Mouse (Mus musculus): ENCODE measurements around the gene Gda. TPM values are rescaled to one million over a fixed set of nuclear protein-coding genes. Genes with fewer than 3 reads are reported as not detected.

Gda gene
- 0.13 TPM in 1 of 2 replicates, not detected in the other for polyA plus RNA-seq (2014; fragmentation: Nextera tagmentation; extraction: Ambion mirVana)

DNA sequence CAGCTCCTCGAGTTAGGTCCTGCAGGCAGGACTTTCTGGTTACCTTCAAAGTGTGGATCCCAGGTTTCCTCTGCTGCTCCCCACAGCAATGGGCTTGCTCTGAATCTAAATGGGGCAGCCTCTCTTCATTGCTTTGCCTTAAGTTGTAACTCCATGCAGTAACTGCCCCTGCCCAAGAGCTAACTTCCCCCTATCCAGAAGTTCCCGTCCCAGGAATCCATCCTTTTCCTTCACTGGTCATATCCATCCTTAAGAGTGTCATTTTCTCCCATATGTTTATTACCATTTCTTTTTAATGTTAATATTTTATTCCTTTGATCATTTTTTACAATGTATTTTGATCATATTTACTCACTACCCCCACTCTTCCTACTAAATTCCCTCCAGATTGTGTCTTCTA, at the start of gene Gda:
Gene Gda (minus strand): TSS at position 101 of the 400 bp plus-strand sequence.
- Histone ChIP-seq H3K27ac (replicated peaks; ENCODE audit: low read depth, low read length) (no peak within 1 kb of the TSS), H3K4me3 (ENCODE audit: low read depth, low read length) (peak within 1 kb of the TSS; percentile 42), H3K27me3 (ENCODE audit: control insufficient read depth, insufficient read depth, low read length) (peaks cover 6% of the 10 kb centered on the region; the same call in 1 of the 2 replicates), H3K9me3 (replicated peaks; ENCODE audit: control insufficient read depth, low read length) (no peaks in the 10 kb centered on the region), H3K9ac (replicated peaks; ENCODE audit: low read length) (peak within 1 kb of the TSS; percentile 13; the same call in 1 of the 2 replicates), H3K4me1 (ENCODE audit: control insufficient read depth, insufficient read depth, low read length) (no peaks in the 10 kb centered on the region), H3K36me3 (replicated peaks; ENCODE audit: control insufficient read depth, insufficient read depth, low read depth, low read length) (no peaks in the 10 kb centered on the region), H3K4me2 (ENCODE audit: low read depth, low read length) (peak within 1 kb of the TSS; percentile 90)
- no peak for DNase-seq (ENCODE audit: low spot score)
- ATAC-seq (replicated peaks; ENCODE audit: insufficient number of reproducible peaks, low FRiP score, low TSS enrichment, low read depth): no peak
- WGBS: 70% methylated on average over 2 of the region's 2 CpGs

DNA sequence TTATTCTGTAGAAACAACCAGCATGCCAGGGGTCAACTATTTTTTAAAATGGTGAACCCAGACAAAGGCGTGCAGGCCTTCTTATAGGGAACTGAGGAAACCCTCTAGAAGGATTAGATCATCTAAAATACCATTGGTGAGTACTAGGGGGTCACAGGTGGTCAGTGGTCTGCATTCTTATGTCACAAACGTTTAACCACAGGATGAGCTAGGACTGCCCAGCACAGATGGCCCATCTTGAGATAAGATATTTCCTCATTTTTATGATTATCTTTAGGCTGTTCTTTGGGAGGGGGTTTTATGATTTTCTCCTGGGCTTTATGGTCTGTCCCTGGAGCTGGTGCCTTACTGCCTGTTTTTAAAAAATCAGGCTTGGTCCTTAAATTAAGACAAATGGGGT, 47.0 kb upstream of the Gda start:
- H3K9me3 ChIP-seq (replicated peaks; ENCODE audit: control insufficient read depth, low read length): no peaks in the 10 kb centered on the region
- 81% methylated on average over 2 of the region's 2 CpGs for WGBS
- H3K27me3 ChIP-seq (ENCODE audit: control insufficient read depth, insufficient read depth, low read length): no peaks in the 10 kb centered on the region

DNA sequence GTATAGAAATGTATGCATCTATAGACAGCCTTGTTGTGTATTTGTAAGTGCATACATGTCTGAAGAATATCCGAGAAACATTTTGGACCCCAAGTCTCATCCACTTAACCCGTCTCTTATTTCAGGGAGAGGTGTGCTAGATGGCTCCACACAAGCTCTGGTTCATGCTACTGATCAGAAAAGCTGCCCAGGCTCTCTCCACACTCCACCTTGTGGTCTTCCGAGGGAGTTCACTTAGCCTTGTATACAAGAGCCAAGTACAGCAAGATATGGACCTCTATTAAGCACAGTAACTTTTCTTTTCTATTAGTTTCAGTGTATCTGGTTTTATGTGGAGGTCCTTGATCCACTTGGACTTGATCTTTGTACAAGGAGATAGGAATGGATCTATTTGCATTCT, 36.9 kb upstream of the Gda start:
- H3K4me2 ChIP-seq (ENCODE audit: low read depth, low read length): no peak overlapping the region
- H3K27me3 ChIP-seq (ENCODE audit: control insufficient read depth, insufficient read depth, low read length): no peaks in the 10 kb centered on the region
- H3K4me1 ChIP-seq (ENCODE audit: control insufficient read depth, insufficient read depth, low read length): no peaks in the 10 kb centered on the region
- H3K9ac ChIP-seq (replicated peaks; ENCODE audit: low read length): no peak overlapping the region
- DNase-seq (ENCODE audit: low spot score) (peak; percentile 57), ATAC-seq (replicated peaks; ENCODE audit: insufficient number of reproducible peaks, low FRiP score, low TSS enrichment, low read depth) (no peak)
- H3K4me3 ChIP-seq (ENCODE audit: low read depth, low read length): no peak overlapping the region
- no peaks in the 10 kb centered on the region for H3K9me3 ChIP-seq (replicated peaks; ENCODE audit: control insufficient read depth, low read length)
- no peaks in the 10 kb centered on the region for H3K36me3 ChIP-seq (replicated peaks; ENCODE audit: control insufficient read depth, insufficient read depth, low read depth, low read length)
- H3K27ac ChIP-seq (replicated peaks; ENCODE audit: low read depth, low read length): no peak overlapping the region
- 51% methylated on average over 3 of the region's 3 CpGs for WGBS

More for the DNA sequence above, 47.0 kb upstream of the Gda start:
- Histone ChIP-seq H3K4me3 (ENCODE audit: low read depth, low read length) (no peak overlapping the region), H3K27ac (replicated peaks; ENCODE audit: low read depth, low read length) (no peak overlapping the region), H3K4me1 (ENCODE audit: control insufficient read depth, insufficient read depth, low read length) (no peaks in the 10 kb centered on the region), H3K36me3 (replicated peaks; ENCODE audit: control insufficient read depth, insufficient read depth, low read depth, low read length) (no peaks in the 10 kb centered on the region), H3K4me2 (ENCODE audit: low read depth, low read length) (no peak overlapping the region), H3K9ac (replicated peaks; ENCODE audit: low read length) (no peak overlapping the region)
- DNase-seq (ENCODE audit: low spot score) (no peak), ATAC-seq (replicated peaks; ENCODE audit: insufficient number of reproducible peaks, low FRiP score, low TSS enrichment, low read depth) (no peak)

DNA sequence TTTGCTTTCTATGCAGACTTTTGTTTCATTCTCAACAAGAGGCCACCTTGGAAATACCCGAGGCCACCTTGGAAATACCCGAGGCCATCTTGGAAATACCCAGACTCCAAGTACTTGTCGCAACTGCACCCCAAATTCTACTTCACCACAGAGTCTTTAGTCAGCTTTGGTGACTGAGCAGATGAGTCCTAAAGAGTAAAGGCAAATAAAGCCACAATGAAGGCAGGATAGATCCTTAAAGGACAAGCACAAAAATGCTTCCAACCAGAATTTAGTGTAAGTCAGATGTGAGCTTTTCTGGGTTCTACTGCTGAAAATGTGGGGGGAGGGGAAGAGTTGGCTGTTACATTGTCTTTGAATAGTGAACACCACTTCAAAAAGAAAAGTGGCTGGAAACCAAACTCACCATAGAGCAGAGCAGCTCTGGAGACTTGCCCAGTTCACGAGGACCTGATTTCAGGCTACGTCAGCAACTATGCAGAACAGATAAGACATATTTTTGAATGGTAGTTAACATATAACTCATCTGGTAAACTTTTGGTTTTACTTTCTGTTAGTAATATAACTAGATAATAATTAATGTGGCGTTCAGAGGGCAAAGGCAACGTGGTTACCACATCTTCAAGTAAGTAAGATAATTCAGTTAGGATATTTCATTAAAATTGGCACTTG, 34.5 kb upstream of the Gda start:
- H3K4me2 ChIP-seq (ENCODE audit: low read depth, low read length): no peak overlapping the region
- H3K27me3 ChIP-seq (ENCODE audit: control insufficient read depth, insufficient read depth, low read length): no peaks in the 10 kb centered on the region
- no peak for ATAC-seq (replicated peaks; ENCODE audit: insufficient number of reproducible peaks, low FRiP score, low TSS enrichment, low read depth)
- no peaks in the 10 kb centered on the region for H3K9me3 ChIP-seq (replicated peaks; ENCODE audit: control insufficient read depth, low read length)
- 87% methylated on average over 7 of the region's 7 CpGs for WGBS
- no peak overlapping the region for H3K27ac ChIP-seq (replicated peaks; ENCODE audit: low read depth, low read length)
- H3K9ac ChIP-seq (replicated peaks; ENCODE audit: low read length): no peak overlapping the region
- no peaks in the 10 kb centered on the region for H3K4me1 ChIP-seq (ENCODE audit: control insufficient read depth, insufficient read depth, low read length)
- no peak overlapping the region for H3K4me3 ChIP-seq (ENCODE audit: low read depth, low read length)
- DNase-seq (ENCODE audit: low spot score): no peak
- H3K36me3 ChIP-seq (replicated peaks; ENCODE audit: control insufficient read depth, insufficient read depth, low read depth, low read length): no peaks in the 10 kb centered on the region

DNA sequence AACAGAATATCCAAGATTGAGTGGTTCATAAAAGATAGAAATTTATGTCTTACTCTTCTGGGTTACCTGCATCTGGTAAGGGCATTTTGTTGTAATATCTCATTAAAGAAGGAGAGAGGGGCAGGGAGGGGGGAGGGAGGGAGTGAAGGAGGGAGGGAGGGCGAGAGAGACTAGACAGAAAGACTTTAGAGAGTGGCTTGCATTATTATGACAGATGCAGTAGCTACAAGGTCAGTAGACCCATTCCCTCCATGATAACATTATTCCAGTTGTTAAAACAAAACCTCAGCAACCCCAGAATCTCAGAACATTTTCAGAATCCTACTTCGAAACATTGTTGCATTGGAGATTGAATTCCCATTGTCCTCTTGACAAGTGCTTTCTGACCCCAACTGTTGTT, 33.9 kb upstream of the Gda start:
- Histone ChIP-seq H3K9ac (replicated peaks; ENCODE audit: low read length) (no peak overlapping the region), H3K27ac (replicated peaks; ENCODE audit: low read depth, low read length) (no peak overlapping the region), H3K4me1 (ENCODE audit: control insufficient read depth, insufficient read depth, low read length) (no peaks in the 10 kb centered on the region), H3K4me2 (ENCODE audit: low read depth, low read length) (no peak overlapping the region), H3K27me3 (ENCODE audit: control insufficient read depth, insufficient read depth, low read length) (no peaks in the 10 kb centered on the region), H3K9me3 (replicated peaks; ENCODE audit: control insufficient read depth, low read length) (no peaks in the 10 kb centered on the region), H3K4me3 (ENCODE audit: low read depth, low read length) (no peak overlapping the region), H3K36me3 (replicated peaks; ENCODE audit: control insufficient read depth, insufficient read depth, low read depth, low read length) (no peaks in the 10 kb centered on the region)
- no peak for DNase-seq (ENCODE audit: low spot score)
- 75% methylated on average over 2 of the region's 2 CpGs for WGBS
- ATAC-seq (replicated peaks; ENCODE audit: insufficient number of reproducible peaks, low FRiP score, low TSS enrichment, low read depth): no peak

DNA sequence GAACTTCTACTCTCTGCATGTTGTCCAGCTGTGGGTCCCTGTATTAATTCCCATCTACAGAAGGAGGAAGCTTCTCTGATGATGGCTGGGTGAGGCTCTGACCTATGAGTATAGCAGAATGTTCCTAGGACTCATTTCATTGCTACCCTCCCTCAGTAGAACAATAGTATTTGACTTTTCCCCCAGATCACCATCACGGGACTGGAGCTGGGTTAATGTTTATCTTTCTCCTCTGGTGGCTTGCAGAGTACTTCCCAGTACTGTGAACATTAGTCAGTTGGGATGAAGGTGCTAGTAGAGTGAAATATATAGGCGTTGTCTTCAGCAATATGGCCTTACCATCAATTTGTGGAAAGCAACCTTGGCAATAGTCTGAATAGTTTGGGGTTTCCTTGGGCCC, 31.5 kb upstream of the Gda start:
- no peak overlapping the region for H3K9ac ChIP-seq (replicated peaks; ENCODE audit: low read length)
- ATAC-seq (replicated peaks; ENCODE audit: insufficient number of reproducible peaks, low FRiP score, low TSS enrichment, low read depth): no peak
- 86% methylated on average over 2 of the region's 2 CpGs for WGBS

DNA sequence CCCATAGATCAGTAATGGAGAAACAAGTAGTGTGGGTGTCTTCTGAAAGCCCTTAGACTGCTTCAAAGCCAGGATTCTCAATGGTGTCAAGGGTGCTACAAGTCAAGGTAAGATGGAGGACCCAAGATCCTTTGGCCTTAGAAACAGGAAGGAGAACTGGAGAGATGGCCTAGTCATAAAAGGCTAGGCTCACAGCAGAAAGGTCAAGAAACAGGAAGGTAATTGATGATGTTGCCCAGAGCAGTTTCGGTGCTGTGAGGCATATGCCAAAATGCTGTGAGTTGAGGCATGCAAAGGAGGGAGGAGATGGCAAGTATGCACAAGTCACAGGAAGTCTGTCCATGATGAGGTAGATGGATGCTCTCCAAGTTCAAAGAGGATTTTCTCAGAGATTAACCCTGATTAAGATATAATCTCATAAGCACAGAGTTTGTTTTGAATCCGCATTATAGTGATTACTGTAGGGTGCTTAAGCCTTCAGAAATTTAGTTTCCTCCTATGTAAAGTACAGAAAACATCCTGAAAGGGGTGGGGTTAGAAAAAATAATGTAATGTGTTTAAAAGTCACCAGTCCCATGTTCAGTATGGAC, 26.2 kb upstream of the Gda start:
- no peaks in the 10 kb centered on the region for H3K36me3 ChIP-seq (replicated peaks; ENCODE audit: control insufficient read depth, insufficient read depth, low read depth, low read length)
- DNase-seq (ENCODE audit: low spot score) (no peak), ATAC-seq (replicated peaks; ENCODE audit: insufficient number of reproducible peaks, low FRiP score, low TSS enrichment, low read depth) (no peak)
- no peak overlapping the region for H3K27ac ChIP-seq (replicated peaks; ENCODE audit: low read depth, low read length)
- H3K9ac ChIP-seq (replicated peaks; ENCODE audit: low read length): no peak overlapping the region
- 80% methylated on average over 2 of the region's 2 CpGs for WGBS
- H3K27me3 ChIP-seq (ENCODE audit: control insufficient read depth, insufficient read depth, low read length): no peaks in the 10 kb centered on the region
- H3K4me2 ChIP-seq (ENCODE audit: low read depth, low read length): no peak overlapping the region
- no peaks in the 10 kb centered on the region for H3K4me1 ChIP-seq (ENCODE audit: control insufficient read depth, insufficient read depth, low read length)
- no peak overlapping the region for H3K4me3 ChIP-seq (ENCODE audit: low read depth, low read length)
- H3K9me3 ChIP-seq (replicated peaks; ENCODE audit: control insufficient read depth, low read length): no peaks in the 10 kb centered on the region

More for the DNA sequence above, 31.5 kb upstream of the Gda start:
- Histone ChIP-seq H3K27me3 (ENCODE audit: control insufficient read depth, insufficient read depth, low read length) (no peaks in the 10 kb centered on the region), H3K9me3 (replicated peaks; ENCODE audit: control insufficient read depth, low read length) (no peaks in the 10 kb centered on the region), H3K36me3 (replicated peaks; ENCODE audit: control insufficient read depth, insufficient read depth, low read depth, low read length) (no peaks in the 10 kb centered on the region), H3K4me3 (ENCODE audit: low read depth, low read length) (no peak overlapping the region), H3K4me2 (ENCODE audit: low read depth, low read length) (no peak overlapping the region), H3K4me1 (ENCODE audit: control insufficient read depth, insufficient read depth, low read length) (no peaks in the 10 kb centered on the region), H3K27ac (replicated peaks; ENCODE audit: low read depth, low read length) (no peak overlapping the region)
- DNase-seq (ENCODE audit: low spot score): no peak

DNA sequence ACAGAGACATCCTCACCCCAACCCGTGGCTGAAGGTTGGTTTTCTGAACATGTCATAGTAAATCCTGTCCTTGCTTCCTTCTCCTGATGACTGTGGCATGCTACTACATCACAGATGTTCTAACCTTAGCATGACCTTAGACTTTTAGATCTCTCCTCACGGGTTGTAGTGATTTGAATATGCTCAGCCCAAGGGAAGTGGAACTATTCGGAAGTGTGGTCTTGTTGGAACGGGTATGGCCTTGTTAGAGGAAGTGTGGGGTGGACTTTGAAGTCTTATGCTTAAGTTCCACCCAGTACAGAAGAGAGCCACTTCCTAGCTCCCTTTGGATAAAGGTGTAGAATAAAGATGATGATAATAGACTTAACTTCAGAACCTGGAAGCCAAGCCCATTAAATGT, 22.6 kb upstream of the Gda start:
- no peak for DNase-seq (ENCODE audit: low spot score)
- WGBS: 75% methylated on average over 4 of the region's 4 CpGs

More for the DNA sequence above, 22.6 kb upstream of the Gda start:
- no peaks in the 10 kb centered on the region for H3K27me3 ChIP-seq (ENCODE audit: control insufficient read depth, insufficient read depth, low read length)
- H3K36me3 ChIP-seq (replicated peaks; ENCODE audit: control insufficient read depth, insufficient read depth, low read depth, low read length): no peaks in the 10 kb centered on the region
- ATAC-seq (replicated peaks; ENCODE audit: insufficient number of reproducible peaks, low FRiP score, low TSS enrichment, low read depth): no peak
- no peak overlapping the region for H3K4me3 ChIP-seq (ENCODE audit: low read depth, low read length)
- H3K27ac ChIP-seq (replicated peaks; ENCODE audit: low read depth, low read length): no peak overlapping the region
- no peak overlapping the region for H3K4me2 ChIP-seq (ENCODE audit: low read depth, low read length)
- no peak overlapping the region for H3K9ac ChIP-seq (replicated peaks; ENCODE audit: low read length)
- no peaks in the 10 kb centered on the region for H3K4me1 ChIP-seq (ENCODE audit: control insufficient read depth, insufficient read depth, low read length)
- no peaks in the 10 kb centered on the region for H3K9me3 ChIP-seq (replicated peaks; ENCODE audit: control insufficient read depth, low read length)
